Comparison of ENCODE assay signal across 22 mouse cellular contexts in the genomic region with DNA sequence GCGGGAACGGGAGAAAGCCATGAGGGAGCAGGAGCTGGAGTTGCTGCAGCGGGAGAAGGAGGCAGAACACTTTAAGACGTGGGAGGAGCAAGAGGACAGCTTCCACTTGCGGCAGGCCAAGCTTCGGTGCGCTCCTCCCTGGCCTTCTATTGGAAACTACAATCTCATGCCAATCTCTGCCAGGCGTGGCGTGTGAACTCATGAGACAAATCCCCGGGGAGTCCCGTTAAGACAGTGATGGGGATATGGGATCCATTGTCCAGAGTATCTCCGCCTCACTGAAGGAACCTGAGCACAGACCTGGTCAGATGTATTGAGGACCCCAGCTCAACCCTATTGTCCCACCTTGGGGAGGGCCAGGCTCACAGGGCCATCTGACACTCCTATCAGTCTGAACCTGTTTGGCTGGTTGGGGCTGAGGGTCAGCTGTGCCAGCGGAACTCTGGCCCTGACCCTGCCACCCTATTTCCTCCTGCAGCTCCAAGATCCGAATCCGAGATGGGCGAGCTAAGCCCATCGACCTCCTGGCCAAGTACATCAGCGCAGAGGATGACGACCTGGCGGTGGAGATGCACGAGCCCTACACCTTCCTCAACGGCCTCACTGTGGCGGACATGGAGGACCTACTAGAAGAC. TPM values are rescaled to one million over a fixed set of nuclear protein-coding genes. Genes with fewer than 3 reads are reported as not detected.
DNase-seq lines count a peak whose midpoint lies in the region; ATAC-seq lines count a peak whose summit lies in the region.
"Had no signal": no experiment of that assay in that cellular context is flagged by ENCODE, and none has a peak within 500 bp of the region (broad histone marks: within the 10 kb centered on the region; RNA-seq: fewer than 3 reads in every experiment).

No protein-coding gene starts in this region.

- peaks cover 57% of the 10 kb centered on the region for H3K36me3 ChIP-seq in liver, embryonic 15.5 days (replicated peaks)
- peaks cover 53% of the 10 kb centered on the region for H3K36me3 ChIP-seq in liver, embryonic 11.5 days (ENCODE audit: control insufficient read depth, insufficient read depth, low read length)

- no peak overlapping the region for H3K27ac ChIP-seq in liver, embryonic 15.5 days (replicated peaks)
- no peak overlapping the region for H3K27ac ChIP-seq in liver, embryonic 11.5 days (ENCODE audit: low read depth, low read length)
- H3K27ac ChIP-seq: forebrain, embryonic 13.5 days; heart, embryonic 10.5 days; hindbrain, embryonic 14.5 days; layer of hippocampus, adult 2 months; limb, embryonic 12.5 days; stomach, postnatal 0 days had no signal

- no peak overlapping the region for H3K4me2 ChIP-seq in liver, embryonic 15.5 days
- no peak overlapping the region for H3K4me2 ChIP-seq in liver, embryonic 11.5 days
- H3K4me2 ChIP-seq: hindbrain, embryonic 14.5 days; lung, embryonic 14.5 days had no signal

- DNase-seq in adrenal gland, adult 2 months = peak; percentile 8
- DNase-seq in adrenal gland, postnatal 14 days = no peak
- DNase-seq in heart, adult 11 months = peak; percentile 93
- DNase-seq in heart, adult 8-10 months (ENCODE audit: low spot score) = no peak
- DNase-seq in liver, embryonic 11.5 days (ENCODE audit: low spot score) = no peak
- DNase-seq in MN1 (ENCODE audit: low spot score) = peak; percentile 86
- no peak for DNase-seq in lung, adult 18-20 months
- DNase-seq: heart, postnatal 4 days; kidney, adult 18-20 months; layer of hippocampus, postnatal 36 days; lung, embryonic 14.5 days; right cerebral cortex, postnatal 14 days had no signal

- 0 out of 2 replicates have a peak overlapping the region, but pooled peaks have one; percentile 94 for H3K4me3 ChIP-seq in liver, embryonic 15.5 days (replicated peaks)
- no peak overlapping the region; the same call in 1 of the 2 replicates for H3K4me3 ChIP-seq in liver, embryonic 11.5 days (ENCODE audit: low read depth, low read length)
- H3K4me3 ChIP-seq: layer of hippocampus, adult 2 months had no signal

- ATAC-seq in liver, embryonic 15.5 days (ENCODE audit: insufficient read depth) = no peak
- no peak for ATAC-seq in liver, embryonic 11.5 days (replicated peaks; ENCODE audit: low FRiP score)
- ATAC-seq: forebrain, embryonic 13.5 days; inflammation-experienced regulatory T-cells, adult 6 months had no signal

- no peaks in the 10 kb centered on the region for H3K9me3 ChIP-seq in liver, embryonic 15.5 days (replicated peaks)
- no peaks in the 10 kb centered on the region for H3K9me3 ChIP-seq in liver, embryonic 11.5 days (ENCODE audit: control insufficient read depth, low read length)
- H3K9me3 ChIP-seq: forebrain, embryonic 13.5 days; heart, embryonic 10.5 days; limb, embryonic 12.5 days had no signal

- H3K27me3 ChIP-seq in liver, embryonic 15.5 days = no peaks in the 10 kb centered on the region
- H3K27me3 ChIP-seq in liver, embryonic 11.5 days (replicated peaks; ENCODE audit: control insufficient read depth, insufficient read depth, low read length) = no peaks in the 10 kb centered on the region
- H3K27me3 ChIP-seq: forebrain, embryonic 13.5 days; limb, embryonic 12.5 days had no signal

- no peak overlapping the region for H3K9ac ChIP-seq in liver, embryonic 15.5 days
- H3K9ac ChIP-seq in liver, embryonic 11.5 days (ENCODE audit: low read depth, low read length) = no peak overlapping the region
- H3K9ac ChIP-seq: forebrain, embryonic 13.5 days; hindbrain, embryonic 14.5 days; lung, embryonic 14.5 days had no signal

- H3K4me1 ChIP-seq in liver, embryonic 15.5 days (replicated peaks) = peaks cover 57% of the 10 kb centered on the region
- H3K4me1 ChIP-seq in liver, embryonic 11.5 days (replicated peaks; ENCODE audit: control insufficient read depth, insufficient read depth, low read length) = peaks cover 38% of the 10 kb centered on the region

- 89% methylated on average over 23 of the region's 23 CpGs for WGBS in liver, embryonic 15.5 days (ENCODE audit: insufficient replicate concordance)
- WGBS in liver, embryonic 11.5 days = 94% methylated on average over 23 of the region's 23 CpGs

RNA-seq across cellular contexts. Expression of gene Cactin, which starts 2.4 kb away (rescaled TPM):
- 10 to 100 TPM; 32.6 to 40.3 TPM for total RNA-seq in adrenal gland, adult 2 months (2021)
- polyA plus RNA-seq in adrenal gland, adult 2 months (2012; rRNA removed) = 35.5 and 37.4 TPM in 2 replicates
- total RNA-seq in adrenal gland, postnatal 14 days (2021) = 33.1 and 40.7 TPM in 2 replicates
- total RNA-seq in heart, adult 8-10 months (2022) = 10 to 100 TPM; 14.4 to 19.2 (median 16.3) TPM
- 24.3 and 29.5 TPM in 2 replicates for polyA plus RNA-seq in liver, embryonic 15.5 days (2015; fragmentation: Nextera tagmentation; extraction: Ambion mirVana)
- 49.9 and 51.9 TPM in 2 replicates for polyA plus RNA-seq in liver, embryonic 11.5 days (2014; fragmentation: Nextera tagmentation; extraction: Ambion mirVana)

RNA-seq across cellular contexts. Expression of gene Tbxa2r, which starts 5.3 kb away (rescaled TPM):
- 10 to 100 TPM; 33.2 to 45.4 TPM for total RNA-seq in adrenal gland, adult 2 months (2021)
- 137 and 154 TPM in 2 replicates for polyA plus RNA-seq in adrenal gland, adult 2 months (2012; rRNA removed)
- total RNA-seq in adrenal gland, postnatal 14 days (2021) = 38.6 and 47.0 TPM in 2 replicates
- total RNA-seq in heart, adult 8-10 months (2022) = 1 to 10 TPM; 2.7 to 5.4 (median 3.5) TPM
- 4.0 and 5.0 TPM in 2 replicates for polyA plus RNA-seq in liver, embryonic 15.5 days (2015; fragmentation: Nextera tagmentation; extraction: Ambion mirVana)
- 7.8 and 7.9 TPM in 2 replicates for polyA plus RNA-seq in liver, embryonic 11.5 days (2014; fragmentation: Nextera tagmentation; extraction: Ambion mirVana)

RNA-seq across cellular contexts. Expression of gene Gipc3, which starts 19.8 kb away (rescaled TPM):
- 10 to 100 TPM in 1 of 2 experiments, 1 to 10 TPM in 1; 2.9 to 10.3 TPM for total RNA-seq in adrenal gland, adult 2 months (2021)
- 2.8 and 3.2 TPM in 2 replicates for polyA plus RNA-seq in adrenal gland, adult 2 months (2012; rRNA removed)
- total RNA-seq in adrenal gland, postnatal 14 days (2021) = 4.6 and 5.1 TPM in 2 replicates
- total RNA-seq in heart, adult 8-10 months (2022) = 1 to 10 TPM; 4.1 to 6.6 (median 5.2) TPM
- not detected in 2 replicates for polyA plus RNA-seq in liver, embryonic 15.5 days (2015; fragmentation: Nextera tagmentation; extraction: Ambion mirVana)
- not detected in 2 replicates for polyA plus RNA-seq in liver, embryonic 11.5 days (2014; fragmentation: Nextera tagmentation; extraction: Ambion mirVana)
- total RNA-seq: common myeloid progenitor, adult 5-6 weeks; megakaryocyte-erythroid progenitor cell, adult 5-6 weeks had no signal
- polyA plus RNA-seq: forebrain, embryonic 13.5 days; heart, embryonic 10.5 days; hindbrain, embryonic 14.5 days had no signal

RNA-seq across cellular contexts. Expression of gene Hmg20b, which starts 27.0 kb away (rescaled TPM):
- total RNA-seq in adrenal gland, adult 2 months (2021) = 10 to 100 TPM; 81.6 to 89.9 TPM
- 272 and 280 TPM in 2 replicates for polyA plus RNA-seq in adrenal gland, adult 2 months (2012; rRNA removed)
- total RNA-seq in adrenal gland, postnatal 14 days (2021) = 83.0 and 90.1 TPM in 2 replicates
- total RNA-seq in heart, adult 8-10 months (2022) = 10 to 100 TPM; 52.4 to 61.2 (median 57.1) TPM
- polyA plus RNA-seq in liver, embryonic 15.5 days (2015; fragmentation: Nextera tagmentation; extraction: Ambion mirVana) = 22.3 and 22.6 TPM in 2 replicates
- polyA plus RNA-seq in liver, embryonic 11.5 days (2014; fragmentation: Nextera tagmentation; extraction: Ambion mirVana) = 68.6 and 69.2 TPM in 2 replicates

RNA-seq across cellular contexts. Expression of gene Pip5k1c, which starts 30.5 kb away (rescaled TPM):
- total RNA-seq in adrenal gland, adult 2 months (2021) = 10 to 100 TPM; 34.3 to 44.6 TPM
- 71.0 and 72.8 TPM in 2 replicates for polyA plus RNA-seq in adrenal gland, adult 2 months (2012; rRNA removed)
- total RNA-seq in adrenal gland, postnatal 14 days (2021) = 38.7 and 46.9 TPM in 2 replicates
- 10 to 100 TPM; 25.7 to 29.5 (median 26.8) TPM for total RNA-seq in heart, adult 8-10 months (2022)
- polyA plus RNA-seq in liver, embryonic 15.5 days (2015; fragmentation: Nextera tagmentation; extraction: Ambion mirVana) = 13.4 and 15.2 TPM in 2 replicates
- 40.0 and 42.5 TPM in 2 replicates for polyA plus RNA-seq in liver, embryonic 11.5 days (2014; fragmentation: Nextera tagmentation; extraction: Ambion mirVana)

Comparison
In these comparisons a context has a peak if more than half of its experiments do, and no peak if none do; other contexts are left out.
1. DNase-seq: peak in adrenal gland, adult 2 months (single experiment), heart, adult 11 months (single experiment) and MN1 (single experiment); none in adrenal gland, postnatal 14 days (single experiment), heart, adult 8-10 months (single experiment), liver, embryonic 11.5 days (single experiment) and lung, adult 18-20 months (0 of 2).